Mouse (Mus musculus): ENCODE data around the gene Abcc1. TPM values are rescaled to one million over a fixed set of nuclear protein-coding genes. Genes with fewer than 3 reads are reported as not detected.

Gene Abcc1
- polyA plus RNA-seq, 1 experiment: 32.8 TPM

DNA sequence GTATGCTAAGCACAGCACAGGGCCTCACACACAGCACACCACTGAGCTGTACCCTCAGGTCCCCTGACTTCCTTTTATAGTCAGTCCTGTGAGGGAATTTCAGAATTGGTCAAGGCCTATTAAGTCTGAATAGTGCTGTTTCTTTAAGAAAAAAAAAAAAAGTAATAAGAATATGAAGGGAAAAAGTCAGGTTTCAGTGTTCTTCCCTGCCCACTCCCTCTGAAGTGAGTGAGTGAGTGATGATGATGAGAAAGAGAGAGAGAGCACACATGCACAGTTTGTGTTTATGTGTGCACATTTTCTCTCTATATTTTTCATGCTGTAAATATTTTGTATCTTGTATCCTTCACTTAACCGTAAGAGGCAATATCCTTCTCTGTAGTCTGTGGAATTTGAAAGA, 11.0 kb downstream of the Abcc1 start:
- TF ChIP-seq POLR2A (IDR thresholded peaks at IDR 0.05; ENCODE audit: borderline replicate concordance, extremely low read depth, low read depth, low read length): no peak
- no peak for TF ChIP-seq CTCF (IDR thresholded peaks at IDR 0.05; ENCODE audit: insufficient read depth, low read length)
- Histone ChIP-seq H3K4me1 (ENCODE audit: control insufficient read depth, insufficient read depth, low read length) (peaks cover 3% of the 10 kb centered on the region; the same call in 1 of the 2 replicates), H3K4me3 (replicated peaks; ENCODE audit: extremely low read depth, low read depth, low read length) (no peak overlapping the region)
- no peak for DNase-seq
- WGBS: 58% methylated on average over 1 of the region's 1 CpGs

DNA sequence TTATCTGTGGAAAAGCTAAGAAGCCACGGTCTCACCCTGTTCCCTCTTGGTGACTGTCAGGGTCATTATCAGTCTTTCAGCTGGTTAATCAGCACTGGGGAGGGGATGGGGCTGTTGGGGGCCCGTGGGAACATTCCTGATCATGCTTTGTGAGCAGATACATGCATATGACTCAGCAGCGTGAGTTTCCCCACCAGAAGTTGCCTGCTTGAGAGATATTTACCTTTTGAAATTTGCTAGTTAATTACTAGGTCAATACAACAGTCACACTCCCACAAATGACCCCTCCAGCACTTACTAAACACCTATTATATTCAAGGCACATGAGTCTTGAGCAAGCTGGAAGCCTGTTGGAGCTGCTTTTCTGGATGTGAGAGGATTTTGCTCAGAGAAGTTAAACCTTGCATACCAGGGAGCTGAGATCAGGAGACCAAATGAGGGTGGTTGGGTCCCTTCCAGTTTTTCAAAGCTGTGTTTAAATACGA, 11.5 kb downstream of the Abcc1 start:
- TF ChIP-seq CTCF (IDR thresholded peaks at IDR 0.05; ENCODE audit: insufficient read depth, low read length): no peak
- DNase-seq: no peak
- 21% methylated on average over 4 of the region's 4 CpGs for WGBS
- Histone ChIP-seq H3K4me3 (replicated peaks; ENCODE audit: extremely low read depth, low read depth, low read length) (no peak overlapping the region), H3K4me1 (ENCODE audit: control insufficient read depth, insufficient read depth, low read length) (peaks cover 5% of the 10 kb centered on the region; the same call in 1 of the 2 replicates)

GRCm38 (mm10) chr16:14375942-14376341, 14.6 kb downstream of the Abcc1 start:
- no peak for TF ChIP-seq CTCF (IDR thresholded peaks at IDR 0.05; ENCODE audit: insufficient read depth, low read length)
- no peak for TF ChIP-seq POLR2A (IDR thresholded peaks at IDR 0.05; ENCODE audit: borderline replicate concordance, extremely low read depth, low read depth, low read length)
- no peak for DNase-seq
- WGBS: 95% methylated on average over 1 of the region's 1 CpGs
- peaks cover 8% of the 10 kb centered on the region; the same call in 1 of the 2 replicates for H3K4me1 ChIP-seq (ENCODE audit: control insufficient read depth, insufficient read depth, low read length)
- no peak overlapping the region for H3K4me3 ChIP-seq (replicated peaks; ENCODE audit: extremely low read depth, low read depth, low read length)

GRCm38 (mm10) chr16:14376352-14376751, 15.0 kb downstream of the Abcc1 start:
- Histone ChIP-seq H3K4me3 (replicated peaks; ENCODE audit: extremely low read depth, low read depth, low read length) (no peak overlapping the region), H3K4me1 (ENCODE audit: control insufficient read depth, insufficient read depth, low read length) (peaks cover 8% of the 10 kb centered on the region; the same call in 1 of the 2 replicates)
- no peak for TF ChIP-seq CTCF (IDR thresholded peaks at IDR 0.05; ENCODE audit: insufficient read depth, low read length)
- TF ChIP-seq POLR2A (IDR thresholded peaks at IDR 0.05; ENCODE audit: borderline replicate concordance, extremely low read depth, low read depth, low read length): no peak
- no peak for DNase-seq
- 87% methylated on average over 2 of the region's 2 CpGs for WGBS

DNA sequence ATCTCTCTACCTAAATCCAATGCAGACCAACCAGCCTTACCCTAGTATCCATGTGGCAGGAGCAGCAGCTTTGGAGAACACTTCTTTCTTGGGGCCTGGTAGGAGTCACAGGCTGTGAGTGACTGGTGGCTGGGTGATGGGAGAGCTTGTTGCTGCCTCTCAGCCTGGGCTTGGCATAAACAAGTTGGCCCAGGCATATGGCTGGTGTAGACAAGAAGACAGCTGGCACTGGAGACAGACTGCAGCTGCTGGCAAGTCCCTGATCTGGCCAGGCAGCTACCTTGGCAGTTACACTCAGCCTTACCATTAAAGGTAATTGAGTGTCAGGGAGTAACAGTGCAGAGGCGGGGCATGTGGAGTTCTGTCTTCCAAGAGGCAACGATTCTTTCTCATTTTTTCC, 16.0 kb downstream of the Abcc1 start:
- 44% methylated on average over 2 of the region's 2 CpGs for WGBS
- TF ChIP-seq POLR2A (IDR thresholded peaks at IDR 0.05; ENCODE audit: borderline replicate concordance, extremely low read depth, low read depth, low read length): no peak
- TF ChIP-seq CTCF (IDR thresholded peaks at IDR 0.05; ENCODE audit: insufficient read depth, low read length): no peak
- H3K4me1 ChIP-seq (ENCODE audit: control insufficient read depth, insufficient read depth, low read length): peaks cover 8% of the 10 kb centered on the region; the same call in 1 of the 2 replicates
- H3K4me3 ChIP-seq (replicated peaks; ENCODE audit: extremely low read depth, low read depth, low read length): no peak overlapping the region
- DNase-seq: no peak

GRCm38 (mm10) chr16:14378654-14379053, 17.3 kb downstream of the Abcc1 start:
- no peak for TF ChIP-seq POLR2A (IDR thresholded peaks at IDR 0.05; ENCODE audit: borderline replicate concordance, extremely low read depth, low read depth, low read length)
- no peak for TF ChIP-seq CTCF (IDR thresholded peaks at IDR 0.05; ENCODE audit: insufficient read depth, low read length)
- no peak overlapping the region for H3K4me3 ChIP-seq (replicated peaks; ENCODE audit: extremely low read depth, low read depth, low read length)
- WGBS: 42% methylated on average over 5 of the region's 5 CpGs
- peaks cover 5% of the 10 kb centered on the region; the same call in 1 of the 2 replicates for H3K4me1 ChIP-seq (ENCODE audit: control insufficient read depth, insufficient read depth, low read length)
- DNase-seq: no peak

DNA sequence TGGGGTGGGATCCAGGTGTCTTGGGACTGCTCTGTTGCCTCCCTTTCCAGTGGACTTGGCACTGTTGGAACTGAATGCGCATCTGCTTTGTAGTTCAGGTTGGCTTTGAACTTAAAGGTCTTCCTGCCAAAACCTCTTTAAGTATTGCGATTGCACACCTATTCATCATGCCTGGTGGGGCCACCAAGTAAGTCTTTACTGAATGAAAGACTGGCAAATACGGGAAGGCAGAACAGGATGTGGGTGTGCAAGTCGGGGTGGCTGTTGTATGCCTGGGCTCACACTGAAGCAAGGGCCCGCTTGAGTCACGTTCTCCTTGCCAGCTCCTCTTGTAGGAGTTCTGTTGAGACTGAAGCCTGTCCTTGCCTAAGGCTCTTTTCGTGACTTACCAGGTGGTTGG, 18.5 kb downstream of the Abcc1 start:
- H3K4me3 ChIP-seq (replicated peaks; ENCODE audit: extremely low read depth, low read depth, low read length): no peak overlapping the region
- H3K4me1 ChIP-seq (ENCODE audit: control insufficient read depth, insufficient read depth, low read length): peaks cover 5% of the 10 kb centered on the region; the same call in 1 of the 2 replicates
- no peak for TF ChIP-seq CTCF (IDR thresholded peaks at IDR 0.05; ENCODE audit: insufficient read depth, low read length)
- TF ChIP-seq POLR2A (IDR thresholded peaks at IDR 0.05; ENCODE audit: borderline replicate concordance, extremely low read depth, low read depth, low read length): no peak
- WGBS: 74% methylated on average over 7 of the region's 7 CpGs
- DNase-seq: no peak

DNA sequence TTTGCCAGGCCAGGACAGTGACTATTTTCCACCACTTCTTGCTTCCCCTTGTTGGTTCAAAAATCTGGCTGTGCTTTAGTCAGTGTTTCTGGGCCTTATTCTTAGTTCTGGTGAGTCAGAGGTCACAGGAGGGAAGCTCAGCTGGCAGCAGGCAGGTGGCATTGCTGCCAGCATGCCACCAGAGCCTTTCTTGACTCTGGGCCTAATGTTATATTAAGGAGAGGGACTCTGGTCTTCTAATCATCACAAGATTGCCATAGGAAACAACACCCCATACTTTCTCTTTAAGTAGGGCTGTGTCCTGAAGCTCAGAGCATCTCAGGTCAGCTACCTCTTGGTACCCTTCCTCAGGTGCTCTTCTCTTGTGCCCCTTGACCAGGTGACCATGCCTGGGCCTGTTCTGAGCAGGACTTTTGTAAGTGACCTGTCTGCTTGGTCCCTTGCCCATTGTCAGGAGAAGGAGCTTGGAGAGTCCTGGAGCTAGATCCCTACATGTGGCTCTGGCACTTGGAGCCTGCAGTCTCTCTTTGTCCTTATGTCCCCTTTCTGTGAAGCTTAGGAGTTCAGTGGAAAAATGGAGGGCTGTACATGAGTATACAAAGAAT, 19.8 kb downstream of the Abcc1 start:
- no peak for DNase-seq
- H3K4me1 ChIP-seq (ENCODE audit: control insufficient read depth, insufficient read depth, low read length): peaks cover 5% of the 10 kb centered on the region; the same call in 1 of the 2 replicates
- no peak overlapping the region for H3K4me3 ChIP-seq (replicated peaks; ENCODE audit: extremely low read depth, low read depth, low read length)
- TF ChIP-seq CTCF (IDR thresholded peaks at IDR 0.05; ENCODE audit: insufficient read depth, low read length) (no peak), POLR2A (IDR thresholded peaks at IDR 0.05; ENCODE audit: borderline replicate concordance, extremely low read depth, low read depth, low read length) (no peak)

DNA sequence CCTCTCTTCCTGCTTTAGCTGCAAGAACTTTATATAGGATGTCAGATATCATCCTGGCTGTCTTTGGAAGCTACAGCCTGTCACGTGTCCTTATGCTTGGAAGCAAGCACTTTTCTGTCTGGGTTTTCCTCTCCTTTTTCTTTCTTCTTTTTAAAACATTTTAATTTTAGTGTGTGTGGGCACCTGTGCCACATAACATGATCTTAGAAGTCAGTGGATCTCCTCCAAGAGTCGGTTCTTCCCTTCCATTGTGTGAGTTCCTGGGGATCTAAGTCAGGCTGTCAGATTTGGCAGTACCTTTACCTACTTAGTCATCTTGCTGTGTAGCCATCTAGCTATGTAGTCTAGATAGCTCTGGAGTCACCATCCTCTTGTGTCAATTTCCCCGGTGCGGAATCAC, 37.9 kb downstream of the Abcc1 start:
- WGBS: 89% methylated on average over 4 of the region's 4 CpGs
- no peaks in the 10 kb centered on the region for H3K4me1 ChIP-seq (ENCODE audit: control insufficient read depth, insufficient read depth, low read length)
- no peak for DNase-seq
- TF ChIP-seq POLR2A (IDR thresholded peaks at IDR 0.05; ENCODE audit: borderline replicate concordance, extremely low read depth, low read depth, low read length) (no peak), CTCF (IDR thresholded peaks at IDR 0.05; ENCODE audit: insufficient read depth, low read length) (no peak)
- H3K4me3 ChIP-seq (replicated peaks; ENCODE audit: extremely low read depth, low read depth, low read length): no peak overlapping the region

DNA sequence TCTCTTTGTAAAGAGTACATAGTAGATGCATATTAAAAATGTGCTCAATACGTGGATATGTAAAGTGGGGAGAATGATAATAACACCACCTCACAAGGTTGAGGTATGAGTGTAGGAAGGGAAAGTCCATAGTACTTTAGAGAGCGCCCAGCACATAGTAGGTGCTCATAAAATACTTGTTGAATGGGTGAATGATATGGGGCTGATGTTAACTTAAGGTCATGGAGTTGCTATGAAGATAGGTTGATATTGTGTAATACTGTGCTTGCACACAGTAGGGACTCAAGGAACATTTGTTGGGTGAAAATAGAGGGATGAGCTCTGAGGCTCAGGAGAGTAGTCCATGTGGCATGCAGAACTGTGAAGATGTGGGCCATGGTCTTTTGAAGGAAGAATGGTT, 42.1 kb downstream of the Abcc1 start:
- 97% methylated on average over 2 of the region's 2 CpGs for WGBS
- DNase-seq: no peak
- Histone ChIP-seq H3K4me3 (replicated peaks; ENCODE audit: extremely low read depth, low read depth, low read length) (no peak overlapping the region), H3K4me1 (ENCODE audit: control insufficient read depth, insufficient read depth, low read length) (no peaks in the 10 kb centered on the region)
- TF ChIP-seq POLR2A (IDR thresholded peaks at IDR 0.05; ENCODE audit: borderline replicate concordance, extremely low read depth, low read depth, low read length): no peak
- TF ChIP-seq CTCF (IDR thresholded peaks at IDR 0.05; ENCODE audit: insufficient read depth, low read length): no peak
